Comparison of ENCODE assay signal across 19 mouse cellular contexts in the genomic region with DNA sequence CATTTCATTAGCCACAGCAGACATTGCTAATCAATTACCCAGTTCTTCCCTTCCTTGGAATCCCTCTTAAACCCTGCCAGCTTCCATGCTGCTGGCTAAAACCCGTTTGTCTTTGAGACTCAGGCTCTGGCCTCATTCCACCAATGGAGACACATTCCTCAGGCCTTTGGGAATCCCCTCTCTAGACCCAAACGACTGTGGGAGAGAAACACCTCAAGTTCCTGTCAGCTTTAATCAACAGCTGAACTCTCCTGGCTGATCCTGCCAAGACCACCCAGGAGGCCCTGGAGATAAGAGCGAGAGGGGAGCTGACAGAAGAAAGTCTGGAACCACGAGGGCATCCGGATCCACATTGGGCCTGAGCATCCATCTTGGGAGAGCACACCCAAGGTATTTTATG. TPM values are rescaled to one million over a fixed set of nuclear protein-coding genes. Genes with fewer than 3 reads are reported as not detected.
DNase-seq lines count a peak whose midpoint lies in the region; ATAC-seq lines count a peak whose summit lies in the region.
"Had no signal": no experiment of that assay in that cellular context is flagged by ENCODE, and none has a peak within 500 bp of the region (broad histone marks: within the 10 kb centered on the region; RNA-seq: fewer than 3 reads in every experiment).

No protein-coding gene starts in this region.

- 52% methylated on average over 5 of the region's 5 CpGs for WGBS in kidney, embryonic 14.5 days
- 19% methylated on average over 5 of the region's 5 CpGs for WGBS in lung, embryonic 16.5 days
- 45% methylated on average over 5 of the region's 5 CpGs for WGBS in embryonic facial prominence, embryonic 12.5 days
- 33% methylated on average over 5 of the region's 5 CpGs for WGBS in stomach, embryonic 15.5 days

- ATAC-seq in kidney, embryonic 14.5 days (ENCODE audit: low FRiP score, low TSS enrichment), result no peak
- ATAC-seq in lung, embryonic 16.5 days (ENCODE audit: low read depth), result peak; percentile 75
- ATAC-seq in embryonic facial prominence, embryonic 12.5 days (ENCODE audit: insufficient number of reproducible peaks, insufficient read depth, low FRiP score, low TSS enrichment), result no peak
- ATAC-seq in stomach, embryonic 15.5 days (ENCODE audit: insufficient read depth, low FRiP score, low read depth), result no peak
- ATAC-seq: forebrain, embryonic 14.5 days; inflammation-experienced regulatory T-cells, adult 6 months had no signal

- peak overlapping the region; percentile 59; the same call in 1 of the 2 replicates for H3K27ac ChIP-seq in kidney, embryonic 14.5 days (ENCODE audit: low read depth, low read length)
- H3K27ac ChIP-seq in lung, embryonic 16.5 days (ENCODE audit: low read length), result peak overlapping the region; percentile 33; the same call in 1 of the 2 replicates
- H3K27ac ChIP-seq in embryonic facial prominence, embryonic 12.5 days, result peak overlapping the region; percentile 74
- peak overlapping the region; percentile 55 for H3K27ac ChIP-seq in stomach, embryonic 15.5 days
- H3K27ac ChIP-seq: hindbrain, embryonic 12.5 days; liver, embryonic 15.5 days; neural tube, embryonic 15.5 days had no signal

- peaks cover 26% of the 10 kb centered on the region for H3K4me1 ChIP-seq in kidney, embryonic 14.5 days (ENCODE audit: control insufficient read depth, insufficient read depth, low read length)
- peaks cover 18% of the 10 kb centered on the region for H3K4me1 ChIP-seq in lung, embryonic 16.5 days (replicated peaks; ENCODE audit: control insufficient read depth, insufficient read depth, low read length)
- H3K4me1 ChIP-seq in embryonic facial prominence, embryonic 12.5 days, result peaks cover 17% of the 10 kb centered on the region
- H3K4me1 ChIP-seq in stomach, embryonic 15.5 days, result peaks cover 23% of the 10 kb centered on the region; the same call in 1 of the 2 replicates

- no peaks in the 10 kb centered on the region for H3K27me3 ChIP-seq in kidney, embryonic 14.5 days (ENCODE audit: control insufficient read depth, insufficient read depth, low read length)
- H3K27me3 ChIP-seq in lung, embryonic 16.5 days (ENCODE audit: control insufficient read depth, insufficient read depth, low read depth, low read length), result no peaks in the 10 kb centered on the region
- no peaks in the 10 kb centered on the region for H3K27me3 ChIP-seq in embryonic facial prominence, embryonic 12.5 days
- no peaks in the 10 kb centered on the region for H3K27me3 ChIP-seq in stomach, embryonic 15.5 days (replicated peaks)
- H3K27me3 ChIP-seq: hindbrain, embryonic 12.5 days; liver, embryonic 15.5 days; neural tube, embryonic 15.5 days had no signal

- DNase-seq in kidney, adult 8-10 months, result no peak
- DNase-seq in lung, postnatal 36 days, result no peak
- no peak for DNase-seq in cerebellum, postnatal 4 days (ENCODE audit: low spot score in 2 of 2)
- DNase-seq in urinary bladder, adult 2 months (ENCODE audit: low spot score), result no peak
- DNase-seq: cerebellum, adult 9-10 months; kidney, postnatal 36 days; midbrain, embryonic 14.5 days; right cerebral cortex, postnatal 4 days; thymus, adult 2 months had no signal

- H3K36me3 ChIP-seq in kidney, embryonic 14.5 days (ENCODE audit: control insufficient read depth, insufficient read depth, low read length), result no peaks in the 10 kb centered on the region
- no peaks in the 10 kb centered on the region for H3K36me3 ChIP-seq in lung, embryonic 16.5 days (ENCODE audit: control insufficient read depth, insufficient read depth, low read length)
- H3K36me3 ChIP-seq in embryonic facial prominence, embryonic 12.5 days, result no peaks in the 10 kb centered on the region
- no peaks in the 10 kb centered on the region for H3K36me3 ChIP-seq in stomach, embryonic 15.5 days
- H3K36me3 ChIP-seq: hindbrain, embryonic 12.5 days; liver, embryonic 15.5 days; neural tube, embryonic 15.5 days had no signal

- H3K9me3 ChIP-seq in kidney, embryonic 14.5 days (ENCODE audit: control insufficient read depth, low read length), result 0 out of 2 replicates have a peak, but pooled peaks cover 2% of the 10 kb centered on the region
- no peaks in the 10 kb centered on the region for H3K9me3 ChIP-seq in lung, embryonic 16.5 days (ENCODE audit: control insufficient read depth, low read length)
- 0 out of 2 replicates have a peak, but pooled peaks cover 3% of the 10 kb centered on the region for H3K9me3 ChIP-seq in embryonic facial prominence, embryonic 12.5 days
- no peaks in the 10 kb centered on the region for H3K9me3 ChIP-seq in stomach, embryonic 15.5 days
- H3K9me3 ChIP-seq: hindbrain, embryonic 12.5 days; liver, embryonic 15.5 days; neural tube, embryonic 15.5 days had no signal

- H3K4me3 ChIP-seq in kidney, embryonic 14.5 days (ENCODE audit: low read length), result no peak overlapping the region
- H3K4me3 ChIP-seq in lung, embryonic 16.5 days (ENCODE audit: low read length), result no peak overlapping the region
- no peak overlapping the region for H3K4me3 ChIP-seq in embryonic facial prominence, embryonic 12.5 days
- H3K4me3 ChIP-seq in stomach, embryonic 15.5 days (replicated peaks), result no peak overlapping the region
- H3K4me3 ChIP-seq: hindbrain, embryonic 12.5 days; liver, embryonic 15.5 days; myocyte; neural tube, embryonic 15.5 days had no signal

- no peak overlapping the region for H3K4me2 ChIP-seq in kidney, embryonic 14.5 days (replicated peaks; ENCODE audit: low read depth, low read length)
- no peak overlapping the region for H3K4me2 ChIP-seq in lung, embryonic 16.5 days (ENCODE audit: low read depth, low read length)
- H3K4me2 ChIP-seq in embryonic facial prominence, embryonic 12.5 days (replicated peaks), result no peak overlapping the region
- no peak overlapping the region for H3K4me2 ChIP-seq in stomach, embryonic 15.5 days
- H3K4me2 ChIP-seq: hindbrain, embryonic 12.5 days; liver, embryonic 15.5 days; neural tube, embryonic 15.5 days had no signal

- H3K9ac ChIP-seq in kidney, embryonic 14.5 days (ENCODE audit: low read depth, low read length), result no peak overlapping the region
- no peak overlapping the region for H3K9ac ChIP-seq in lung, embryonic 16.5 days (ENCODE audit: low read length)
- H3K9ac ChIP-seq in embryonic facial prominence, embryonic 12.5 days, result no peak overlapping the region
- no peak overlapping the region for H3K9ac ChIP-seq in stomach, embryonic 15.5 days
- H3K9ac ChIP-seq: hindbrain, embryonic 12.5 days; liver, embryonic 15.5 days; neural tube, embryonic 15.5 days had no signal

RNA-seq across cellular contexts. Expression of gene Smad3, which starts 13.9 kb away (rescaled TPM):
- polyA plus RNA-seq in kidney, embryonic 14.5 days (2014; fragmentation: Nextera tagmentation; extraction: Ambion mirVana), result 17.6 and 21.2 TPM in 2 replicates
- 18.0 and 19.5 TPM in 2 replicates for polyA plus RNA-seq in lung, embryonic 16.5 days (2015; fragmentation: Nextera tagmentation; extraction: Ambion mirVana)
- 37.4 and 38.6 TPM in 2 replicates for polyA plus RNA-seq in embryonic facial prominence, embryonic 12.5 days (2016; fragmentation: Nextera tagmentation; extraction: Ambion mirVana)
- 17.5 and 19.6 TPM in 2 replicates for polyA plus RNA-seq in stomach, embryonic 15.5 days (2015; fragmentation: Nextera tagmentation; extraction: Ambion mirVana)
- polyA plus RNA-seq in urinary bladder, adult 2 months (2012; rRNA removed), result 33.3 and 39.4 TPM in 2 replicates
